Mouse (Mus musculus) hindbrain, embryonic 14.5 days (tissue): ENCODE measurements around the gene Secisbp2l. TPM values are rescaled to one million over a fixed set of nuclear protein-coding genes. Genes with fewer than 3 reads are reported as not detected.

Experiments used
- ATAC-seq: fragments of 200-750 bp; cut with Nextera tagmentation; 2 replicates; pipeline ENCODE4 v1.8.0; 2017; ENCODE audit warnings: moderate number of reproducible peaks, mild to moderate bottlenecking, moderate TSS enrichment, moderate library complexity; ENCODE audit not compliant: low FRiP score
- DNase-seq: peaks from one replicate; pipeline ENCODE4 v3.0.0-alpha.2; 2015; ENCODE audit warnings: low spot score
- H3K27ac ChIP-seq: fragments of 300-500 bp; sonication (generic); 2 replicates; pipeline ENCODE4 v1.5.1; 2014; ENCODE audit warnings: mild to moderate bottlenecking, moderate library complexity
- H3K27me3 ChIP-seq: fragments of 300-500 bp; sonication (generic); 2 replicates; pipeline ENCODE4 v1.6.1; 2014; ENCODE audit warnings: mild to moderate bottlenecking, low read length, mixed read lengths; ENCODE audit not compliant: control insufficient read depth, insufficient read depth
- H3K36me3 ChIP-seq: fragments of 300-500 bp; sonication (generic); replicated peaks from 2 replicates; pipeline ENCODE4 v1.6.1; 2014; ENCODE audit not compliant: control insufficient read depth, insufficient read depth
- H3K4me1 ChIP-seq: fragments of 300-500 bp; sonication (generic); replicated peaks from 2 replicates; pipeline ENCODE4 v1.6.1; 2014; ENCODE audit warnings: antibody characterized with exemption, low read length, mixed read lengths; ENCODE audit not compliant: control insufficient read depth, insufficient read depth
- H3K4me2 ChIP-seq: fragments of 300-500 bp; sonication (generic); replicated peaks from 2 replicates; pipeline ENCODE4 v1.6.1; 2014; ENCODE audit warnings: mild to moderate bottlenecking, moderate library complexity
- H3K4me3 ChIP-seq: fragments of 300-500 bp; sonication (generic); replicated peaks from 2 replicates; pipeline ENCODE4 v1.5.1; 2014; ENCODE audit warnings: mild to moderate bottlenecking, low read length
- H3K9ac ChIP-seq: fragments of 300-500 bp; sonication (generic); 2 replicates; pipeline ENCODE4 v1.6.1; 2014
- H3K9me3 ChIP-seq: fragments of 300-500 bp; sonication (generic); 2 replicates; pipeline ENCODE4 v1.6.1; 2016; ENCODE audit warnings: low read length; ENCODE audit not compliant: control insufficient read depth
- WGBS: fragments of 180-500 bp; shearing (Covaris S2); extraction: QIAGEN DNeasy Blood & Tissue Kit; methylation state at CpG from one replicate; pipeline ENCODE4 v1.1.7; 2014; 5-methylcytosine and 5-hydroxymethylcytosine counted together
- polyA plus RNA-seq: library from polyadenylated mRNA; unstranded; fragments of >200 nt; fragmentation: Nextera tagmentation; extraction: Ambion mirVana; gene quantifications from 2 replicates; pipeline ENCODE4 v1.2.1, GENCODE M21; 2014

Secisbp2l gene
- polyA plus RNA-seq: 36.5 and 37.2 TPM in 2 replicates

DNA sequence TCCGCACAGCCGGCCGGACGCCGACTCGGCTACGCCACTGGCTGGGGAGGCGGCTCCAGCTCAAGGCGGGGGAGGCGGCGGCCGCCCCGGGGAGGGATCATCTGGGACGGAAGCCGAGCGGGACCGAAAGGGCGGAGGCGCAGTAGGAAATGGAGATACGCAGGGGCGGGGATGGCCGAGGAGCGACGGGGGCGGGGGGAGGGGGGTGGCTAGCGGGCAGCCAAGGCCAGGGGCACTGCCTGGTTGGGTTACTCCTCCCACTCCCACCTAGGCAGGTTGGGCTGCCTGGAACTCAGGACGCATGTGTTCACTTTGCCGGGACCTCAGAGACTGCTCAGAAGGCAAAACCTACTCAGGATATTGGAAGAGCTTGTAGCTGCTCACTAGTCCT, at the start of gene Secisbp2l:
Secisbp2l (minus strand) TSS at position 152 of the 391 bp plus-strand sequence.
- peaks cover 26% of the 10 kb centered on the region for H3K4me1 ChIP-seq

GRCm38 (mm10) chr2:125829924-125830323, 47.3 kb upstream of the Secisbp2l start:
- H3K36me3 ChIP-seq: peaks cover 64% of the 10 kb centered on the region
- no peaks in the 10 kb centered on the region for H3K9me3 ChIP-seq
- DNase-seq (no peak), ATAC-seq (no peak)
- H3K27ac ChIP-seq: no peak overlapping the region
- H3K4me1 ChIP-seq: no peaks in the 10 kb centered on the region
- no peak overlapping the region for H3K4me2 ChIP-seq
- WGBS: 92% methylated on average over 2 of the region's 2 CpGs
- H3K27me3 ChIP-seq: no peaks in the 10 kb centered on the region
- no peak overlapping the region for H3K4me3 ChIP-seq
- H3K9ac ChIP-seq: no peak overlapping the region

More for the DNA sequence above, at the start of gene Secisbp2l:
- peak; percentile 95 for ATAC-seq
- WGBS: 0% methylated on average over 25 of the region's 28 CpGs
- peak; percentile 85 for DNase-seq
- Histone ChIP-seq H3K9me3 (no peaks in the 10 kb centered on the region), H3K4me3 (peak within 1 kb of the TSS; percentile 72), H3K9ac (peak within 1 kb of the TSS; percentile 87), H3K27ac (peak within 1 kb of the TSS; percentile 82), H3K27me3 (no peaks in the 10 kb centered on the region), H3K4me2 (peak within 1 kb of the TSS; percentile 71), H3K36me3 (no peaks in the 10 kb centered on the region)

- Histone ChIP-seq H3K9ac (no peak overlapping the region), H3K9me3 (no peaks in the 10 kb centered on the region), H3K4me3 (no peak overlapping the region), H3K36me3 (peaks cover 43% of the 10 kb centered on the region), H3K27me3 (no peaks in the 10 kb centered on the region), H3K27ac (no peak overlapping the region), H3K4me2 (no peak overlapping the region), H3K4me1 (no peaks in the 10 kb centered on the region)
- 94% methylated on average over 4 of the region's 4 CpGs for WGBS
- ATAC-seq: no peak
- no peak for DNase-seq
Measured at GRCm38 (mm10) chr2:125827898-125828297, 45.2 kb upstream of the Secisbp2l start.

GRCm38 (mm10) chr2:125826201-125826600, 43.5 kb upstream of the Secisbp2l start:
- H3K4me3 ChIP-seq: no peak overlapping the region
- H3K9me3 ChIP-seq: no peaks in the 10 kb centered on the region
- H3K27ac ChIP-seq: no peak overlapping the region
- 35% methylated on average over 4 of the region's 4 CpGs for WGBS
- DNase-seq: no peak
- no peaks in the 10 kb centered on the region for H3K4me1 ChIP-seq
- no peak for ATAC-seq
- H3K36me3 ChIP-seq: peaks cover 28% of the 10 kb centered on the region
- no peak overlapping the region for H3K4me2 ChIP-seq
- no peak overlapping the region for H3K9ac ChIP-seq
- no peaks in the 10 kb centered on the region for H3K27me3 ChIP-seq

DNA sequence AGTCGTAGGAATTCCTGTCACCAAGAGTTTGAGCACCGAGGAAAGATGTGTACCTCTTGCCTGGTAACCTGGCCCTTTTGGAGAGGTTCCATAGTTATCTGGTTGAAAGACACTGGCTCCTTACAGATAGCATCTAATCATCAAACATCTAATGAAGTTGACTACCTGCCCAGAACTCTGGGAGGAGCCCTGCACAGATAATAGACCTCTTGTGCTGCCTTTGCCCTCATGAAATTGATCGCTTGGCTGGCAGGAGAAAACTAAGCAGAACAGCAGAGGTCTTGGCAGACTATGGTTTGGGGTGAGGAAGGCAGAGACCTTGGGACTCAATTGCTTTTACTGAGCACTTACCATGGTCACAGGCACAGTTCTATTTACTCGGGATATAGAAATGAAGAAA, 37.7 kb upstream of the Secisbp2l start:
- WGBS: 87% methylated on average over 4 of the region's 4 CpGs

DNA sequence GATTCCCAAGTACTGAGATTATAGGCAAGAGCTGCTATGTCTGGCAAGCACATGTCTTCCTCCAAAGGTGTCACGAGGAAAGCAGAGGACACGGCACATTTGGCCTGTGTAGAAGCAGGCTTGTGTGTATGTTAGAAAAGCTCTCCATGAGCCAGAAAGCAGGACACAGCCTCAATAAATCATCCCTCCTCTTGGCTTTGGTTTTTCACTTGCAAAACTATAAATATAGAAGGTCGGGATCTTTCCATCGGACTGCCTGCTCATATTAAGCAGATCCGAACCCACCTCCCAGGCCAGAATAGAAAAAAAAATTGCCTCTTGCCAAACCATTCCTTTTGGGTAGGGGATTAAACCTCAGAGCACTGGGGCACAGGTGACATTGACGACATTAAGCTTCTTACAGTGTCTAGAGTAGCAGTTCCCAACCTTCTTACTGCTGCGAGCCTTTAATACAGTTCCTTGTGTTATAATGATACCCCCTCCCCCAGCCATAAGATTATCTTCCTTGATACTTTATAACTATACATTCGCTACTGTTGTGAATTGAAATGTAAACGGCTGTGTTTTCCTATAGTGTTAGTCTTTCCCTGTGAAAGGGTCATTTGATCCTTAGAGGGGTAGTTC, 31.4 kb upstream of the Secisbp2l start:
- DNase-seq (no peak), ATAC-seq (no peak)
- Histone ChIP-seq H3K4me1 (no peaks in the 10 kb centered on the region), H3K4me2 (no peak overlapping the region), H3K9ac (no peak overlapping the region), H3K4me3 (no peak overlapping the region), H3K27me3 (no peaks in the 10 kb centered on the region), H3K9me3 (no peaks in the 10 kb centered on the region), H3K36me3 (no peaks in the 10 kb centered on the region), H3K27ac (no peak overlapping the region)
- WGBS: 84% methylated on average over 9 of the region's 9 CpGs

More for the DNA sequence above, 37.7 kb upstream of the Secisbp2l start:
- no peak overlapping the region for H3K4me3 ChIP-seq
- H3K4me1 ChIP-seq: no peaks in the 10 kb centered on the region
- no peaks in the 10 kb centered on the region for H3K36me3 ChIP-seq
- no peak overlapping the region for H3K27ac ChIP-seq
- no peak overlapping the region for H3K4me2 ChIP-seq
- DNase-seq: no peak
- no peaks in the 10 kb centered on the region for H3K27me3 ChIP-seq
- ATAC-seq: no peak
- H3K9ac ChIP-seq: no peak overlapping the region
- no peaks in the 10 kb centered on the region for H3K9me3 ChIP-seq

GRCm38 (mm10) chr2:125811332-125811731, 28.7 kb upstream of the Secisbp2l start:
- Histone ChIP-seq H3K9me3 (no peaks in the 10 kb centered on the region), H3K36me3 (no peaks in the 10 kb centered on the region), H3K27me3 (no peaks in the 10 kb centered on the region), H3K4me1 (no peaks in the 10 kb centered on the region), H3K27ac (no peak overlapping the region), H3K4me2 (no peak overlapping the region), H3K9ac (no peak overlapping the region), H3K4me3 (no peak overlapping the region)
- WGBS: 91% methylated on average over 2 of the region's 2 CpGs
- DNase-seq (no peak), ATAC-seq (no peak)

GRCm38 (mm10) chr2:125809551-125809950, 26.9 kb upstream of the Secisbp2l start:
- H3K4me1 ChIP-seq: no peaks in the 10 kb centered on the region
- H3K36me3 ChIP-seq: no peaks in the 10 kb centered on the region
- no peak overlapping the region for H3K27ac ChIP-seq
- 73% methylated on average over 7 of the region's 7 CpGs for WGBS
- no peak overlapping the region for H3K4me3 ChIP-seq
- no peak overlapping the region for H3K9ac ChIP-seq
- ATAC-seq (no peak), DNase-seq (no peak)
- H3K9me3 ChIP-seq: no peaks in the 10 kb centered on the region
- no peaks in the 10 kb centered on the region for H3K27me3 ChIP-seq
- H3K4me2 ChIP-seq: no peak overlapping the region

- H3K4me2 ChIP-seq: no peak overlapping the region
- H3K27me3 ChIP-seq: no peaks in the 10 kb centered on the region
- no peaks in the 10 kb centered on the region for H3K9me3 ChIP-seq
- no peaks in the 10 kb centered on the region for H3K36me3 ChIP-seq
- H3K4me3 ChIP-seq: no peak overlapping the region
- no peak overlapping the region for H3K9ac ChIP-seq
- ATAC-seq: no peak
- DNase-seq: no peak
- H3K27ac ChIP-seq: no peak overlapping the region
- H3K4me1 ChIP-seq: no peaks in the 10 kb centered on the region
- WGBS: 42% methylated on average over 1 of the region's 1 CpGs
Measured at GRCm38 (mm10) chr2:125805826-125806225, 23.2 kb upstream of the Secisbp2l start.

- Histone ChIP-seq H3K4me2 (no peak overlapping the region), H3K9ac (no peak overlapping the region), H3K27ac (no peak overlapping the region), H3K27me3 (no peaks in the 10 kb centered on the region), H3K9me3 (no peaks in the 10 kb centered on the region), H3K4me3 (no peak overlapping the region), H3K36me3 (no peaks in the 10 kb centered on the region), H3K4me1 (no peaks in the 10 kb centered on the region)
- DNase-seq: no peak
- 85% methylated on average over 4 of the region's 4 CpGs for WGBS
- no peak for ATAC-seq
Measured at GRCm38 (mm10) chr2:125801947-125802346, 19.3 kb upstream of the Secisbp2l start.
